Mouse (Mus musculus): ENCODE results near the gene Rbmx. TPM values are rescaled to one million over a fixed set of nuclear protein-coding genes. Genes with fewer than 3 reads are reported as not detected.

Rbmx gene
- polyA plus RNA-seq, 1 experiment from 2014 or later, result 237 TPM

DNA sequence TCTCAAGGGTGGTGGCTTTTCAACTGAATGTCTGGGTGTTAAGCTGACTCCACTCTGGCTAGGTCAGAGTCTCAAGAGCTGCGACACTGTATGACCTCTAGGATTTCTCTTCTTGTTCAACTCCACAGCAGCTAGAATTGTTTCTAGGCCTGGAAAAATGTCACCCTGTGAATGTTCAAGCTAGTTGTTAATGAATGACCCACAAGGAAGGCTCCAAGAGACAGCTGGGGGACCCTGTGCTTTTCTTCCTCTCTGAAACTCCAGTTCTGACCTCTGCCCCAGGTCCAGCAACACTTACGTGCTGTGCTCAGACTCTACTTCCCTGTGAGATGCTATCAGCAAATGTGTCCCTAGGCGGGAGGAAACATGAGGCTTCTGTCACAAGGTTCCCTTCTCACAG is 14.3 kb downstream of the Rbmx start:
- Histone ChIP-seq H3K36me3 (replicated peaks; ENCODE audit: control insufficient read depth, insufficient read depth, low read depth, low read length) (no peaks in the 10 kb centered on the region), H3K9me3 (replicated peaks; ENCODE audit: control insufficient read depth, low read length) (no peaks in the 10 kb centered on the region), H3K27me3 (ENCODE audit: control insufficient read depth, insufficient read depth, low read length) (no peaks in the 10 kb centered on the region), H3K4me1 (ENCODE audit: control insufficient read depth, insufficient read depth, low read length) (no peaks in the 10 kb centered on the region), H3K9ac (replicated peaks; ENCODE audit: low read length) (no peak overlapping the region), H3K4me3 (ENCODE audit: low read depth, low read length) (no peak overlapping the region), H3K27ac (replicated peaks; ENCODE audit: low read depth, low read length) (no peak overlapping the region), H3K4me2 (ENCODE audit: low read depth, low read length) (no peak overlapping the region)
- no peak for DNase-seq (ENCODE audit: low spot score)
- 81% methylated on average over 3 of the region's 3 CpGs for WGBS
- no peak for ATAC-seq (replicated peaks; ENCODE audit: insufficient number of reproducible peaks, low FRiP score, low TSS enrichment, low read depth)

DNA sequence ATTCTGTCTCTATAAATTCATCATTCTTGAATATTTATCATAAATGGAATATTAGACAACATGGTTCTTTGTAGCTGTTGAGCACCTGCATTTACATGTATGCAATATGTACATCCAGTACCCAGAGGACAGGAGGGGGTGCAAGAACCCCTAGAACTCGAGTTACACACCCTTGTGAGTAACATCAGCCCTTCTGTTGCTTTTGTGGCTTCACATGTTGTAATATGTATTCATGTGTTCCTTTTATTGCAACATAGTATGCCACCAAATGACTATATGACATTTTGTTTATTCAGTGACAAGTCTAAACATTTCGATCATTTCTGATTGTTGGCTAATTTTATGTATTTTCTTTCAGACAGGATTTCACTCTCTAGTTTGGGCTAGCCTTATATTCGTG is 15.7 kb downstream of the Rbmx start:
- no peak overlapping the region for H3K4me3 ChIP-seq (ENCODE audit: low read depth, low read length)
- 76% methylated on average over 3 of the region's 3 CpGs for WGBS
- H3K9ac ChIP-seq (replicated peaks; ENCODE audit: low read length), result no peak overlapping the region
- DNase-seq (ENCODE audit: low spot score) (no peak), ATAC-seq (replicated peaks; ENCODE audit: insufficient number of reproducible peaks, low FRiP score, low TSS enrichment, low read depth) (no peak)
- H3K9me3 ChIP-seq (replicated peaks; ENCODE audit: control insufficient read depth, low read length), result no peaks in the 10 kb centered on the region
- no peaks in the 10 kb centered on the region for H3K4me1 ChIP-seq (ENCODE audit: control insufficient read depth, insufficient read depth, low read length)
- H3K27me3 ChIP-seq (ENCODE audit: control insufficient read depth, insufficient read depth, low read length), result no peaks in the 10 kb centered on the region
- no peak overlapping the region for H3K27ac ChIP-seq (replicated peaks; ENCODE audit: low read depth, low read length)
- no peaks in the 10 kb centered on the region for H3K36me3 ChIP-seq (replicated peaks; ENCODE audit: control insufficient read depth, insufficient read depth, low read depth, low read length)
- no peak overlapping the region for H3K4me2 ChIP-seq (ENCODE audit: low read depth, low read length)

DNA sequence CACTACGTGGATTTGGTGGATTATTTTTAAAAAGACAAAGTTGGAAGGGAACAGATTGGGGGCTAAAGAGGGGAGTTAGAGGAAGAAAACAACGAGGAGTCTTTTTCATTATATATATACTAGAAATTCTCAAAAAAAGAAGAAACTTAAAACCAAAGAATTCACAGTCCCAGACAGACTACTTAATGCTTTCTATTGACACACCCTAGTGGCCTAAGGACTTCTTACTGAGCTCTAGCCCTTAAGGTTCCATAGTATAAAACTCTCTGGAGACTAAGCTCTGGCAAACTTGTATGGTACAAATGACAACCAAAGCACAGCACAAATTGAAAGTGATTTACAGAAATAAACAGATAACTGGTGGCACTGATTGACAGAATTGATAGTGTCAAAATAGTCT is 18.8 kb downstream of the Rbmx start:
- no peak for ATAC-seq (replicated peaks; ENCODE audit: insufficient number of reproducible peaks, low FRiP score, low TSS enrichment, low read depth)
- H3K36me3 ChIP-seq (replicated peaks; ENCODE audit: control insufficient read depth, insufficient read depth, low read depth, low read length), result no peaks in the 10 kb centered on the region
- no peak for DNase-seq (ENCODE audit: low spot score)
- no peak overlapping the region for H3K4me2 ChIP-seq (ENCODE audit: low read depth, low read length)
- no peak overlapping the region for H3K4me3 ChIP-seq (ENCODE audit: low read depth, low read length)
- no peaks in the 10 kb centered on the region for H3K4me1 ChIP-seq (ENCODE audit: control insufficient read depth, insufficient read depth, low read length)
- 79% methylated on average over 2 of the region's 2 CpGs for WGBS
- no peaks in the 10 kb centered on the region for H3K9me3 ChIP-seq (replicated peaks; ENCODE audit: control insufficient read depth, low read length)
- no peaks in the 10 kb centered on the region for H3K27me3 ChIP-seq (ENCODE audit: control insufficient read depth, insufficient read depth, low read length)
- H3K9ac ChIP-seq (replicated peaks; ENCODE audit: low read length), result no peak overlapping the region
- H3K27ac ChIP-seq (replicated peaks; ENCODE audit: low read depth, low read length), result no peak overlapping the region

DNA sequence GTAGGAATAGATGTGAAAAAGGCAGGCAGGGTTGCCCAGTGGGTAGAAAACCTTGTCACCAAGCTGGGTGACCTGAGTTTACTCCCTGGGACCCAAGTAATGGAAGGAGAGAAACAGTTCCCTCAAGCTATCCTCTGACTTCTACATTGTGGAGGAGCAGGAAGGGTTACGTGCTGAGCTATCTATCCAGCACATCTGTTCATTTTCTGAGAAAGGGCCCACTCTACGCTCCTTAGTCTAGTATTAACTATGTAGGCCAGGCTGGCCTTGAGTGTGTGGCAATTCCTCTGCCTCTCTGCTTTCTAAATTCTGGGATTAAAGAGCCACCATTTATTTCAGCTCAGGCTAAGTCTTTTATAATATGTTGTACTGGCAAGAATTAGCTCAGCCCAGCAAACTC is 19.3 kb downstream of the Rbmx start:
- Histone ChIP-seq H3K4me2 (ENCODE audit: low read depth, low read length) (no peak overlapping the region), H3K27me3 (ENCODE audit: control insufficient read depth, insufficient read depth, low read length) (no peaks in the 10 kb centered on the region), H3K9ac (replicated peaks; ENCODE audit: low read length) (no peak overlapping the region), H3K4me3 (ENCODE audit: low read depth, low read length) (no peak overlapping the region), H3K9me3 (replicated peaks; ENCODE audit: control insufficient read depth, low read length) (no peaks in the 10 kb centered on the region), H3K27ac (replicated peaks; ENCODE audit: low read depth, low read length) (no peak overlapping the region), H3K36me3 (replicated peaks; ENCODE audit: control insufficient read depth, insufficient read depth, low read depth, low read length) (no peaks in the 10 kb centered on the region), H3K4me1 (ENCODE audit: control insufficient read depth, insufficient read depth, low read length) (no peaks in the 10 kb centered on the region)
- DNase-seq (ENCODE audit: low spot score) (no peak), ATAC-seq (replicated peaks; ENCODE audit: insufficient number of reproducible peaks, low FRiP score, low TSS enrichment, low read depth) (no peak)
- 81% methylated on average over 2 of the region's 2 CpGs for WGBS

DNA sequence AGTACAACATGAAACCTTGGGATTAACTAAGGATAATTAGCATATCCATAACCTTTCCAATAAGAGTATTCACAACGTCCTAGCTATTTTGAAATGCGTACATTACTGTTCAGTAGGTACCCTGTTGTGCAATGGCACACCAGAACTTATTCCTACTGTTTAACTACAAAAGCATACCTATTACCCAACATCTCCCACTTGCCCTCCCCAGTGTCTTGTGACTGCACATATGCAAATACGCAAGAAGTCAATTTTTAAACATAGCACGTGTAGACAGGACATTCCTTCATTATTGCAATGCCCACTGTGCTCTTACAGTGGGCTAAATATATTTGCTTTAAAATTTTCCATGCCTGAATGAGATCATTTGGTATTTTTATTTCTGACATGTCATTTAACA is 19.9 kb downstream of the Rbmx start:
- H3K9me3 ChIP-seq (replicated peaks; ENCODE audit: control insufficient read depth, low read length), result no peaks in the 10 kb centered on the region
- DNase-seq (ENCODE audit: low spot score) (no peak), ATAC-seq (replicated peaks; ENCODE audit: insufficient number of reproducible peaks, low FRiP score, low TSS enrichment, low read depth) (no peak)
- H3K27me3 ChIP-seq (ENCODE audit: control insufficient read depth, insufficient read depth, low read length), result no peaks in the 10 kb centered on the region
- WGBS, result 91% methylated on average over 4 of the region's 4 CpGs
- H3K4me3 ChIP-seq (ENCODE audit: low read depth, low read length), result no peak overlapping the region
- no peaks in the 10 kb centered on the region for H3K4me1 ChIP-seq (ENCODE audit: control insufficient read depth, insufficient read depth, low read length)
- H3K4me2 ChIP-seq (ENCODE audit: low read depth, low read length), result no peak overlapping the region
- H3K36me3 ChIP-seq (replicated peaks; ENCODE audit: control insufficient read depth, insufficient read depth, low read depth, low read length), result no peaks in the 10 kb centered on the region
- no peak overlapping the region for H3K9ac ChIP-seq (replicated peaks; ENCODE audit: low read length)
- no peak overlapping the region for H3K27ac ChIP-seq (replicated peaks; ENCODE audit: low read depth, low read length)

DNA sequence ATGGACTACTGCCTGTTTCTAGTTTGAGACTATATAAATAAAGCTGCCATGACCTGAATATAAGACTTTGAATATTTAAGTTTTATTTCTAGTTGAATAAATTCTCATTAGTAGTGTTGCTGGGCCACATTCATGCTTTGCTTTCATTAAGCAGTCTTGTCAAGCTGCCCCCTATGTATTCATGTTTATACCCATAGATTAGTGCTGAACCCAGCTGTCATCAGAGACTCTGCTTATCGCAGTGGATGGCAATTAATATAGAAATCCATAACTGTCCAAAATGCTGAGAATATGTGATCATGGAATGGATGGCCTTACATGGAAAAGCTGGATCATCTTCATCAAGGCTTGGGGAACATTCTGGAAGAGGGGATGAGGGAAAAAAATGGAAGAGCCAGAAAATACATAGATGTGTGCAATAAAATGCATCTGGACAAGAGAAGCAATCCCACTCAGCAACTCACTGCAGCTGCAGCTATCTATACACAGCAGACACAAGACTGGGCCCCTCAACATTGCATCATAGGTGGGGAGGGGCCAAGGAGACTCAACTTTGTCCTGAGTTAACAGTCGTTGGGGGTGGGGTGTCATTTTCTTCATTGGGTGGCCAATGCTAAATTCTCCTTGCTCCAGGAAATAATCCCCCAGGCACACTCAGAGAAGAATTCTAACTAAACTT is 27.8 kb downstream of the Rbmx start:
- no peaks in the 10 kb centered on the region for H3K9me3 ChIP-seq (replicated peaks; ENCODE audit: control insufficient read depth, low read length)
- no peaks in the 10 kb centered on the region for H3K27me3 ChIP-seq (ENCODE audit: control insufficient read depth, insufficient read depth, low read length)
- no peak overlapping the region for H3K4me2 ChIP-seq (ENCODE audit: low read depth, low read length)
- no peak overlapping the region for H3K27ac ChIP-seq (replicated peaks; ENCODE audit: low read depth, low read length)
- ATAC-seq (replicated peaks; ENCODE audit: insufficient number of reproducible peaks, low FRiP score, low TSS enrichment, low read depth) (no peak), DNase-seq (ENCODE audit: low spot score) (no peak)
- H3K4me1 ChIP-seq (ENCODE audit: control insufficient read depth, insufficient read depth, low read length), result no peaks in the 10 kb centered on the region
- WGBS, result 69% methylated on average over 2 of the region's 2 CpGs
- H3K36me3 ChIP-seq (replicated peaks; ENCODE audit: control insufficient read depth, insufficient read depth, low read depth, low read length), result no peaks in the 10 kb centered on the region
- H3K9ac ChIP-seq (replicated peaks; ENCODE audit: low read length), result no peak overlapping the region
- H3K4me3 ChIP-seq (ENCODE audit: low read depth, low read length), result no peak overlapping the region

DNA sequence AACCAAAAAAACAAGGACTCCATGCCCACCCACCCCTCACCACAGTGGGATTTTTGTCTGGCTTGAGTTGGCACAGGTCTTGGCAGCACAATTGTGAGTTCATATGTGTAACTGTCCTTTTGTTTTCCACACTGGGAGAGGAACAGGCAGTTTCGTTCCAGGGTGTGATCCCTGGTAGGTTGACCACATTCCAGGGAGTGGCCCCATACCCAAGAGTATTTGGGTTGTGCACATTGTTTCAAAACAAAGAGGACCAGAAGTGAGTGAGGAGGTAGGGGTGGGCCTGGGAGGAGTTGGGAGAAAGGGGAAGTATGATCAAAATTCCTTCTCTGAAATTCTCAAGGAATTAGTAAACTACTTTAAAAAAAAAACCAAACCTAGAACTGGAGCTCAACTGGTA is 33.5 kb downstream of the Rbmx start:
- DNase-seq (ENCODE audit: low spot score) (no peak), ATAC-seq (replicated peaks; ENCODE audit: insufficient number of reproducible peaks, low FRiP score, low TSS enrichment, low read depth) (no peak)
- Histone ChIP-seq H3K9me3 (replicated peaks; ENCODE audit: control insufficient read depth, low read length) (no peaks in the 10 kb centered on the region), H3K4me1 (ENCODE audit: control insufficient read depth, insufficient read depth, low read length) (no peaks in the 10 kb centered on the region), H3K4me2 (ENCODE audit: low read depth, low read length) (no peak overlapping the region), H3K4me3 (ENCODE audit: low read depth, low read length) (no peak overlapping the region), H3K9ac (replicated peaks; ENCODE audit: low read length) (no peak overlapping the region), H3K27me3 (ENCODE audit: control insufficient read depth, insufficient read depth, low read length) (no peaks in the 10 kb centered on the region), H3K27ac (replicated peaks; ENCODE audit: low read depth, low read length) (no peak overlapping the region), H3K36me3 (replicated peaks; ENCODE audit: control insufficient read depth, insufficient read depth, low read depth, low read length) (no peaks in the 10 kb centered on the region)
- WGBS, result 63% methylated on average over 1 of the region's 1 CpGs

DNA sequence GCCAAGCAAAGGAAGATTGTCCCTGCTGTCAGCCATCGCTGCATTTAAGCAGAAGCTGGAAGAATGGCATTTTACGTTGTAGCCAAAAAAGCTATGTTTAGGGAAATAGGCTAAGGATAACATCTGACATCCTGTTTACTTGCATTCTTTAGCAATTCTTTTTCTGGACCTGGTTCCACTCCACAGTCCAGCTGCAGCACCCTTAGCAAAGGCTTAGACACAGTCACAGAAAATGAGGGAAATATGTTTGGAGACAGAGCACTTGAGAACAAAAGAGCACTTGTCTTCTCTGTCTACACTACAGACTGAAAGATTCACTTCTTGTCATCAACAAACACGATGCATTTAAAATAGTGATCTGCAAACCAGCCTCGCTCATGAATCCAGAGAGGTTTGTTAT is 53.6 kb downstream of the Rbmx start:
- WGBS, result 66% methylated on average over 4 of the region's 4 CpGs
- Histone ChIP-seq H3K9me3 (replicated peaks; ENCODE audit: control insufficient read depth, low read length) (no peaks in the 10 kb centered on the region), H3K36me3 (replicated peaks; ENCODE audit: control insufficient read depth, insufficient read depth, low read depth, low read length) (no peaks in the 10 kb centered on the region), H3K9ac (replicated peaks; ENCODE audit: low read length) (no peak overlapping the region), H3K27ac (replicated peaks; ENCODE audit: low read depth, low read length) (no peak overlapping the region), H3K4me1 (ENCODE audit: control insufficient read depth, insufficient read depth, low read length) (no peaks in the 10 kb centered on the region), H3K4me2 (ENCODE audit: low read depth, low read length) (no peak overlapping the region), H3K27me3 (ENCODE audit: control insufficient read depth, insufficient read depth, low read length) (no peaks in the 10 kb centered on the region), H3K4me3 (ENCODE audit: low read depth, low read length) (no peak overlapping the region)
- ATAC-seq (replicated peaks; ENCODE audit: insufficient number of reproducible peaks, low FRiP score, low TSS enrichment, low read depth) (no peak), DNase-seq (ENCODE audit: low spot score) (no peak)
